Mouse (Mus musculus): ENCODE measurements around the gene Mast4. TPM values are rescaled to one million over a fixed set of nuclear protein-coding genes. Genes with fewer than 3 reads are reported as not detected.

Mast4 gene
- polyA plus RNA-seq, 1 experiment from 2014 or later = 33.0 TPM

- ATAC-seq (ENCODE audit: low read depth) = no peak
- Histone ChIP-seq H3K4me2 (ENCODE audit: low read depth, low read length) (no peak overlapping the region), H3K9ac (replicated peaks; ENCODE audit: low read depth, low read length) (no peak overlapping the region), H3K27me3 (ENCODE audit: control insufficient read depth, insufficient read depth, low read length) (0 out of 2 replicates have a peak, but pooled peaks cover 4% of the 10 kb centered on the region), H3K27ac (ENCODE audit: low read depth, low read length) (no peak overlapping the region), H3K4me3 (ENCODE audit: low read depth, low read length) (no peak overlapping the region), H3K36me3 (ENCODE audit: control insufficient read depth, insufficient read depth, low read length) (no peaks in the 10 kb centered on the region), H3K4me1 (ENCODE audit: control insufficient read depth, insufficient read depth, low read length) (no peaks in the 10 kb centered on the region), H3K9me3 (ENCODE audit: control insufficient read depth, low read length) (no peaks in the 10 kb centered on the region)
- WGBS = 94% methylated on average over 4 of the region's 4 CpGs
Observed at GRCm38 (mm10) chr13:103341031-103341430, 6.7 kb upstream of the Mast4 start.

- no peak for ATAC-seq (ENCODE audit: low read depth)
- Histone ChIP-seq H3K27me3 (ENCODE audit: control insufficient read depth, insufficient read depth, low read length) (0 out of 2 replicates have a peak, but pooled peaks cover 9% of the 10 kb centered on the region), H3K9me3 (ENCODE audit: control insufficient read depth, low read length) (no peaks in the 10 kb centered on the region; the same call in 1 of the 2 replicates), H3K4me3 (ENCODE audit: low read depth, low read length) (no peak overlapping the region), H3K4me2 (ENCODE audit: low read depth, low read length) (no peak overlapping the region), H3K9ac (replicated peaks; ENCODE audit: low read depth, low read length) (no peak overlapping the region), H3K36me3 (ENCODE audit: control insufficient read depth, insufficient read depth, low read length) (no peaks in the 10 kb centered on the region), H3K27ac (ENCODE audit: low read depth, low read length) (no peak overlapping the region), H3K4me1 (ENCODE audit: control insufficient read depth, insufficient read depth, low read length) (peaks cover 8% of the 10 kb centered on the region; the same call in 1 of the 2 replicates)
- WGBS = 87% methylated on average over 2 of the region's 2 CpGs
Observed at GRCm38 (mm10) chr13:103338616-103339015, 4.3 kb upstream of the Mast4 start.

GRCm38 (mm10) chr13:103336237-103336636 is 1.9 kb upstream of the Mast4 start:
- no peak for ATAC-seq (ENCODE audit: low read depth)
- H3K27me3 ChIP-seq (ENCODE audit: control insufficient read depth, insufficient read depth, low read length) = peaks cover 10% of the 10 kb centered on the region; the same call in 1 of the 2 replicates
- H3K9ac ChIP-seq (replicated peaks; ENCODE audit: low read depth, low read length) = no peak overlapping the region
- peaks cover 12% of the 10 kb centered on the region; the same call in 1 of the 2 replicates for H3K4me1 ChIP-seq (ENCODE audit: control insufficient read depth, insufficient read depth, low read length)
- no peak overlapping the region for H3K27ac ChIP-seq (ENCODE audit: low read depth, low read length)
- H3K4me3 ChIP-seq (ENCODE audit: low read depth, low read length) = no peak overlapping the region
- 20% methylated on average over 5 of the region's 5 CpGs for WGBS
- no peaks in the 10 kb centered on the region for H3K36me3 ChIP-seq (ENCODE audit: control insufficient read depth, insufficient read depth, low read length)
- H3K9me3 ChIP-seq (ENCODE audit: control insufficient read depth, low read length) = no peaks in the 10 kb centered on the region; the same call in 1 of the 2 replicates
- H3K4me2 ChIP-seq (ENCODE audit: low read depth, low read length) = no peak overlapping the region

DNA sequence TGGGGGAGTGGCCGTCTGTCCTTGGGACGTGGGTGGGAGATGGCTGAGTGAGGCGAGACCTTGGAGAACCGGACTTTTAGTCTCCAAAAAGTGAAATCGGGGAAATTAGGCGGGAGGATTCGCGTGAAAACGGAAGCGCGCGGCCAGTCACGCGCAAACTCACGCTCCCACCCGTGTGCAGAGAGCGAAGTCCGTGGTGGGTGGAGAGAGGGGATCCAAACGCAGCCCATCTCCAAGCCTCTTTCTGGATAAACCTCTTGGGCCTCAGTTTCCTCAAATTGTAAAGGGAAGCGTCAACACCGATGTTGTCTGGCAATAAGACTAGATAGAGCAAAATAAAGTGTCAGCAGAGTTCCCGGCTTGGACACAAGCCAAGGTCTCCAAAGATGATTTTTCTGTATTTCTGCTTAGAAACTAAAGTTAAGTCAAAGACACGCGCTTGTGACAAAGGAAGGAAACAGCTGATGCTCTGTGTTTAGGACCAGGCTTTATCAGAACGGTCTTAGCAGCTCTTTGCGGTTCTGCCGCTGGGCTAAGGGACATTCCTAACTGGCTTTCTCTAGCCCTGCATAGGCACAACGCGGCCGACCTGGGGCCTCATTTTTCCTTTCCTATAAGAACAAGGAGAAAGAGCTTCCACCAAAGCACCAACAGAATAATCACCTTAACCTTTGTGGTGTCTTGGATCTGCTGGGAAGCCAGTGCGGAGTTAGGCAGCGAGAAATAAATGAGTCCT is 594 bp upstream of the Mast4 start:
- WGBS = under 1% methylated on average over 32 of the region's 32 CpGs
- Histone ChIP-seq H3K4me2 (ENCODE audit: low read depth, low read length) (peak overlapping the region; percentile 97), H3K36me3 (ENCODE audit: control insufficient read depth, insufficient read depth, low read length) (no peaks in the 10 kb centered on the region), H3K4me3 (ENCODE audit: low read depth, low read length) (peak overlapping the region; percentile 71), H3K9ac (replicated peaks; ENCODE audit: low read depth, low read length) (peak overlapping the region; percentile 61; the same call in 1 of the 2 replicates), H3K4me1 (ENCODE audit: control insufficient read depth, insufficient read depth, low read length) (peaks cover 12% of the 10 kb centered on the region; the same call in 1 of the 2 replicates), H3K27ac (ENCODE audit: low read depth, low read length) (no peak overlapping the region), H3K27me3 (ENCODE audit: control insufficient read depth, insufficient read depth, low read length) (peaks cover 10% of the 10 kb centered on the region; the same call in 1 of the 2 replicates), H3K9me3 (ENCODE audit: control insufficient read depth, low read length) (no peaks in the 10 kb centered on the region; the same call in 1 of the 2 replicates)
- peak; percentile 41; the same call in 1 of the 2 replicates for ATAC-seq (ENCODE audit: low read depth)

DNA sequence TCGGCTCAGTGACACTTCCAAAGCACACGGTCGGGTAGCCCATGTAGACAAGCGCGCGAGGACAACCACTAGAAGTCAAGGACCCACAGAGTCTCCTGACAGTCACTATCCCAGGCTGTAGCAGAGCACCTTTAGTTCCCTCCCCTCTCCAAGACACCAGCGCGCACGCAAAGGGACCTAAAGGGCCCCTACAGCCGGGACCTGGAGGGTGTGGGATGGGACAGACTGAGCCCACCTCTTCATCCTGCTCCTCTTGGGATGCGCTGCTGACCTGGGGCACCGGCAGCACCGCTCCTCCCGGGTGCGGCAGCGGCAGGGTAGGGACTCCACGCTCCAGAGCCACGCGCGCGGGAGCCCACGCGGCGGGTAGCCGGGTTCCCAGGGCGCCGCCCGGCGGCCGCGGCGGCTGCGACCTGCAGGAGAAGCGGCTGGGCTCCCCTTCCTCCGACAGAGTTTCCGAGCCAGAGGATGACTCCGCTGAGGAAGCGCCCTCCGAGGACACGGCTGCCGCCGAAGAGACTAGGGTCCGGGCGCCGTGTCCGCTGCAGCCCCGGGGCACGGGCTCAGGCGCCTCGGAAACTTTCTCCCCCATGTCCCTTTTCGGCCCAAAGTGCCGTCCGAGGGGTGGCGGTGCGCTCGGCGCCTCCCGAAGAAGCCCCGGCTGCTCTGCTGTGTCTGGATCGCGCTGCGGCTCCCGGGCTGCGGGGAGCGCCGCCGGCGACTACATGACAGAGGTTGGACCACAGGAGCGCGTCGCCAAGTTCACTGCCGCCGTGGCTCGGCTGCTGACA is 501 bp downstream of the Mast4 start:
- peak; percentile 62 for ATAC-seq (ENCODE audit: low read depth)
- Histone ChIP-seq H3K4me1 (ENCODE audit: control insufficient read depth, insufficient read depth, low read length) (peaks cover 12% of the 10 kb centered on the region; the same call in 1 of the 2 replicates), H3K9ac (replicated peaks; ENCODE audit: low read depth, low read length) (peak overlapping the region; percentile 61), H3K4me2 (ENCODE audit: low read depth, low read length) (peak overlapping the region; percentile 97), H3K9me3 (ENCODE audit: control insufficient read depth, low read length) (no peaks in the 10 kb centered on the region; the same call in 1 of the 2 replicates), H3K36me3 (ENCODE audit: control insufficient read depth, insufficient read depth, low read length) (no peaks in the 10 kb centered on the region), H3K27ac (ENCODE audit: low read depth, low read length) (no peak overlapping the region), H3K4me3 (ENCODE audit: low read depth, low read length) (peak overlapping the region; percentile 71), H3K27me3 (ENCODE audit: control insufficient read depth, insufficient read depth, low read length) (peaks cover 10% of the 10 kb centered on the region; the same call in 1 of the 2 replicates)
- WGBS = under 1% methylated on average over 67 of the region's 74 CpGs

- peak overlapping the region; percentile 97 for H3K4me2 ChIP-seq (ENCODE audit: low read depth, low read length)
- 1% methylated on average over 17 of the region's 17 CpGs for WGBS
- H3K27ac ChIP-seq (ENCODE audit: low read depth, low read length) = no peak overlapping the region
- ATAC-seq (ENCODE audit: low read depth) = no peak
- peak overlapping the region; percentile 61; the same call in 1 of the 2 replicates for H3K9ac ChIP-seq (replicated peaks; ENCODE audit: low read depth, low read length)
- peaks cover 12% of the 10 kb centered on the region; the same call in 1 of the 2 replicates for H3K4me1 ChIP-seq (ENCODE audit: control insufficient read depth, insufficient read depth, low read length)
- no peaks in the 10 kb centered on the region; the same call in 1 of the 2 replicates for H3K9me3 ChIP-seq (ENCODE audit: control insufficient read depth, low read length)
- H3K36me3 ChIP-seq (ENCODE audit: control insufficient read depth, insufficient read depth, low read length) = no peaks in the 10 kb centered on the region
- peak overlapping the region; percentile 71 for H3K4me3 ChIP-seq (ENCODE audit: low read depth, low read length)
- H3K27me3 ChIP-seq (ENCODE audit: control insufficient read depth, insufficient read depth, low read length) = peaks cover 10% of the 10 kb centered on the region; the same call in 1 of the 2 replicates
Observed at GRCm38 (mm10) chr13:103333153-103333552, 1.1 kb downstream of the Mast4 start.

DNA sequence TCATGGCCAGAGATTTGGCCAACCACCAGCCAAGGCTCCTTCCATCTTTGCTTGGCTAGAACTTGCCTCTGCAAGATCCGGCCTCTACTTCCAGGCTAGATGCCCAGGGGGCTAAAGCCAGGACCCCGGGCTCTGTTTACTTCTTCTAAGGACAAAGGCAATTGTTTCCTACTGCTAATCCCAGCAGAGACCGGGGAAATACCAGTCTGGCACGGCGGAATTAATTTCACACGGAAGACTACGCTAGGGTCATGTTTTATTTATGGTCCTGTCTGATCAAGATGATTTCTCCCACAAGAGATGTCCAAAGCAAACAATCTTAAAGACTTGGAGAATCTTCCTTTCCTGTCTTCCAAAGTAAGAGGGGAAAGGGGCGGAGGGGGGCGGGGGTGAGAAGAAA is 1.6 kb downstream of the Mast4 start:
- 11% methylated on average over 9 of the region's 9 CpGs for WGBS
- H3K9me3 ChIP-seq (ENCODE audit: control insufficient read depth, low read length) = no peaks in the 10 kb centered on the region; the same call in 1 of the 2 replicates
- peaks cover 12% of the 10 kb centered on the region; the same call in 1 of the 2 replicates for H3K4me1 ChIP-seq (ENCODE audit: control insufficient read depth, insufficient read depth, low read length)
- no peak overlapping the region for H3K27ac ChIP-seq (ENCODE audit: low read depth, low read length)
- H3K9ac ChIP-seq (replicated peaks; ENCODE audit: low read depth, low read length) = no peak overlapping the region
- H3K4me2 ChIP-seq (ENCODE audit: low read depth, low read length) = peak overlapping the region; percentile 97
- H3K4me3 ChIP-seq (ENCODE audit: low read depth, low read length) = peak overlapping the region; percentile 71
- H3K36me3 ChIP-seq (ENCODE audit: control insufficient read depth, insufficient read depth, low read length) = no peaks in the 10 kb centered on the region
- H3K27me3 ChIP-seq (ENCODE audit: control insufficient read depth, insufficient read depth, low read length) = peaks cover 10% of the 10 kb centered on the region; the same call in 1 of the 2 replicates
- no peak for ATAC-seq (ENCODE audit: low read depth)

DNA sequence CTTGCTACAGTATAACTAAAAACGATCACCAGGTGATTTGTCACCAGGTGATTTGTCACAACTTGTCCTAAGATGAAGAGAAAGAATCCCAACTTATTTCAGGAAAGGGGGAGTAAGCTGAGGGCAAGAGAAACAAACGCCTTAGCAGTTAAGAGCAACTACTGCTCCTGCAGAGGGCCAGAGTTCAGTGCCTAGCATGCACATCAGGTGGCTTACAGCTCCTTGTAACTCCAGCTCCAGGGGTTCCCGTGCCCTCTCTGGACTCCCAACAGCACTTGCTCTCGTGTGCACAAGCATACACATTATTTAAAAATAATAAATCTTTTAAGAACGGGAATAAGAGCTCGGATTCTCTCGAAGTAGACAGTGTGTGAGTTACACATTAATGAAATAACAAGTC is 3.2 kb downstream of the Mast4 start:
- 56% methylated on average over 7 of the region's 7 CpGs for WGBS
- no peak overlapping the region for H3K27ac ChIP-seq (ENCODE audit: low read depth, low read length)
- peaks cover 12% of the 10 kb centered on the region; the same call in 1 of the 2 replicates for H3K4me1 ChIP-seq (ENCODE audit: control insufficient read depth, insufficient read depth, low read length)
- H3K9ac ChIP-seq (replicated peaks; ENCODE audit: low read depth, low read length) = no peak overlapping the region
- H3K27me3 ChIP-seq (ENCODE audit: control insufficient read depth, insufficient read depth, low read length) = peaks cover 7% of the 10 kb centered on the region; the same call in 1 of the 2 replicates
- no peak for ATAC-seq (ENCODE audit: low read depth)
- no peaks in the 10 kb centered on the region; the same call in 1 of the 2 replicates for H3K9me3 ChIP-seq (ENCODE audit: control insufficient read depth, low read length)
- no peaks in the 10 kb centered on the region for H3K36me3 ChIP-seq (ENCODE audit: control insufficient read depth, insufficient read depth, low read length)
- H3K4me2 ChIP-seq (ENCODE audit: low read depth, low read length) = no peak overlapping the region
- no peak overlapping the region for H3K4me3 ChIP-seq (ENCODE audit: low read depth, low read length)
